Mouse (Mus musculus) kidney, adult 11 months (tissue): ENCODE data around the gene Zmym1.
A peak's percentile ranks its signal among the peaks of the same experiment; 100 is the strongest.
"Not testable (repeated sequence)": the region's sequence is repeated elsewhere in the genome, so short reads cannot be mapped to it uniquely, and the experiment has no call there.

ENCODE experiments used
- DNase-seq: peaks from one replicate; pipeline ENCODE4 v3.0.0; 2022

The Zmym1 gene

GRCm38 (mm10) chr4:127060585-127061290 lies at the start of gene Zmym1:
TSS of gene Zmym1 (minus strand) at chr4:127061152.
- DNase-seq, result peak; percentile 87

- DNase-seq, result no peak
These were observed 49.6 kb upstream of the Zmym1 start for GRCm38 (mm10) chr4:127110570-127110969.

- DNase-seq, result peak; percentile 64
These were observed 46.6 kb upstream of the Zmym1 start for GRCm38 (mm10) chr4:127107566-127107965.

GRCm38 (mm10) chr4:127099552-127099951 lies 38.6 kb upstream of the Zmym1 start:
- not testable (repeated sequence) for DNase-seq

- DNase-seq, result no peak
These were observed 34.1 kb upstream of the Zmym1 start for GRCm38 (mm10) chr4:127095090-127095489.

GRCm38 (mm10) chr4:127091188-127091587 lies 30.2 kb upstream of the Zmym1 start:
- DNase-seq, result no peak

GRCm38 (mm10) chr4:127085761-127086160 lies 24.8 kb upstream of the Zmym1 start:
- no peak for DNase-seq

- no peak for DNase-seq
These were observed 22.2 kb upstream of the Zmym1 start for GRCm38 (mm10) chr4:127083131-127083530.

- no peak for DNase-seq
These were observed 19.9 kb upstream of the Zmym1 start for GRCm38 (mm10) chr4:127080806-127081205.

- DNase-seq, result peak; percentile 95
These were observed 16.1 kb upstream of the Zmym1 start, which contains the start of gene Zmym6 for GRCm38 (mm10) chr4:127076875-127077548. TSS of gene Zmym6 (plus strand) at chr4:127077383.

- no peak for DNase-seq
These were observed 14.0 kb upstream of the Zmym1 start for GRCm38 (mm10) chr4:127074915-127075314.

GRCm38 (mm10) chr4:127064051-127064450 lies 3.1 kb upstream of the Zmym1 start:
- no peak for DNase-seq

- no peak for DNase-seq
These were observed 6.3 kb downstream of the Zmym1 start for GRCm38 (mm10) chr4:127054522-127055198.

- DNase-seq, result no peak
These were observed 7.9 kb downstream of the Zmym1 start for GRCm38 (mm10) chr4:127053071-127053470.

- no peak for DNase-seq
These were observed 9.8 kb downstream of the Zmym1 start for GRCm38 (mm10) chr4:127051121-127051520.

- no peak for DNase-seq
These were observed 17.4 kb downstream of the Zmym1 start for GRCm38 (mm10) chr4:127043540-127043939.

GRCm38 (mm10) chr4:127039871-127040483 lies 21.0 kb downstream of the Zmym1 start:
- no peak for DNase-seq

GRCm38 (mm10) chr4:127038828-127039349 lies 22.1 kb downstream of the Zmym1 start:
- DNase-seq, result no peak

GRCm38 (mm10) chr4:127037908-127038827 lies 22.8 kb downstream of the Zmym1 start:
- no peak for DNase-seq

GRCm38 (mm10) chr4:127037158-127037557 lies 23.8 kb downstream of the Zmym1 start:
- DNase-seq, result peak; percentile 24

- DNase-seq, result peak; percentile 53
These were observed 33.4 kb downstream of the Zmym1 start for GRCm38 (mm10) chr4:127027228-127028190.
